Mouse (Mus musculus) E14TG2a.4 (cell line): ENCODE measurements around the gene Orc2.

ENCODE experiments used
- CTCF ChIP-seq: conservative IDR thresholded peaks from 2 replicates; pipeline ENCODE4 v1.5.1; 2014; ENCODE audit warnings: low read length
- NANOG ChIP-seq: IDR thresholded peaks from 2 replicates; pipeline ENCODE4 v1.6.1; 2014; ENCODE audit warnings: borderline replicate concordance, low read length, mixed read lengths

GRCm38 (mm10) chr1:58444691-58445090, 60.2 kb downstream of the Orc2 start:
- TF ChIP-seq NANOG (no peak), CTCF (no peak)
